Mouse (Mus musculus) frontal cortex, postnatal 14 days (tissue): ENCODE data around the gene Hsd17b11.
"Not testable (repeated sequence)": the region's sequence is repeated elsewhere in the genome, so short reads cannot be mapped to it uniquely, and the experiment has no call there.

ENCODE experiments used
- DNase-seq, 2 experiments: peaks; one replicate each; pipeline ENCODE4 v3.0.0; 2022; ENCODE audit warnings: low spot score in 2 of 2

Hsd17b11 gene

DNA sequence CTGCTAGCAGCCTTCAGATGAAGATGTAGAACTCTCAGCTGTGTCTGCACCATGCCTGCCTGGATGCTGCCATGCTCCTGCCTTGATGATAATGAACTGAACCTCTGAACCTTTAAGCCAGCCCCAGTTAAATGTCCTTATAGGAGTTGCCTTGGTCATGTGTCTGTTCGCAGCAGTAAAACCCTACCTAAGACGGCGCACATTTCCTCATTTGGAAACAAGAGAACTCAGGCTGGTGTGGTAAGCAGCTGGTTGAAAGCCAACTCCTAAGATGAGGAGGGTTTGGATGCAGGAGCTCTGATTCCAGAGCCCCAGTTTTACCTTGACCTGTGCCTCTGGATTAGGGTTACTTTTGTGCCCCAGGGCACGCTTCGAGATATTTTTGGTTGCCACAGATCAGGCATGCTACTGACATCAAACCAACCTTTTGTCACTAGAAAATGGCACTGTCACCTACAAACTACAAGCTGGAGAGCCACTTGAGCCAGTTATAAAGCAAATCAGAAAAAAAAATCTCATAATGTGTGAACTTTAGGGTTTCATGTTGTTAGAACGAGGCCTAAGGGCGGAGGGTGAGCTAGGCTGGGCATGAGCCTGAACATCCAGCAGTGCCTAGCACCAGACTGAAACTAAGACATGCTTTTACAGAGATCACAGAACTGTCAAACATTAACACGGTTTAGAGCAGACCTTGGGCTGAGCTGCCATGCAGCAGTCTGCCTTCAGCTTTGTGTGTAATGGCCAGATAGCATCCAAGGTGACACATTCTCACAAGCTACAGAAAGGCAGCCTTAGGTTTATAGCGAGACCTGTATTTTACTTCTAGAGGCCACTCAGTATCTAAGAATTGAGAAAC lies 40.8 kb downstream of the Hsd17b11 start:
- DNase-seq = no peak

GRCm38 (mm10) chr5:103977907-103978570 lies 43.7 kb downstream of the Hsd17b11 start:
- no peak for DNase-seq

GRCm38 (mm10) chr5:103977297-103977696 lies 44.4 kb downstream of the Hsd17b11 start, which contains the start of gene Hsd17b13:
Hsd17b13 (minus strand) TSS chr5:103977410.
- DNase-seq = no peak

DNA sequence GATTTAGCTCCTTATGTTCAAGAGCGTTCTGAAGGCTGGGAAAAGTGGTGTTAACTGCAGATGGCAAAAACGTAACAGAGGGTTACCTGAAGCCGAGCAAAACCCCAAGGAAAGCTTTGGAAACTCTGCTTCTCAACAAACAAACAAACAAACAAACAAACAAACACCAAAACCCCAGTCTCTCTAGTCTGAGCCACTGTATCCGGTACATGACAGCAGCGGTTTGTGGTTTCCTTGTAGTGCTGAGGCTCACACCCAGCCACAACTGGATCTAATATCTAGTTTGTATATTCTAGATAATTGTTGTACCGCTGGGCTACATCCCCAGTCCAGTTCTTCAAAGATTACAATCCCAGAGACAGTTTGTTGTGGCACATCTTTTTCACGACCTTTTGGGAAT lies 46.0 kb downstream of the Hsd17b11 start:
- DNase-seq = no peak

GRCm38 (mm10) chr5:103972801-103973200 lies 48.9 kb downstream of the Hsd17b11 start:
- DNase-seq = no peak

DNA sequence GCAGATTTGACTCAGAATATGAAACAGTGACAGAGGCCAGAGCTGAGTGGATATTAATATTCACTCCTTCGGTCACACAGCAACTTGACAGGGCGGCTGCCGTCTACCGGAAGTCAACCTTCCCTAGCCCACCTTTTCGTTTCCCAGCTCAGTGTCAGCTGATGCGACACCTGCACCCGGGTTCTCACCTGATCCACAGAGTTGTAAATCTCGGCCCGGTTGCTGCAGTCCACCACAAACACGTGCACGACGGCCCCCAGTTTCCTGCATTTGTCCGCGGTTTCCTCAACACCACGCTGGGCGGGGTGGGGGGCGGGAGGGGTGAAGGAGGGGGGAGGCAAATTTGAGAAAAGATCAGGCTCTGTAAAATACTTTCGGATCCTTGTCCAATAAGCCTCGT lies 49.3 kb downstream of the Hsd17b11 start:
- no peak for DNase-seq

GRCm38 (mm10) chr5:103971051-103971450 lies 50.7 kb downstream of the Hsd17b11 start:
- no peak for DNase-seq

DNA sequence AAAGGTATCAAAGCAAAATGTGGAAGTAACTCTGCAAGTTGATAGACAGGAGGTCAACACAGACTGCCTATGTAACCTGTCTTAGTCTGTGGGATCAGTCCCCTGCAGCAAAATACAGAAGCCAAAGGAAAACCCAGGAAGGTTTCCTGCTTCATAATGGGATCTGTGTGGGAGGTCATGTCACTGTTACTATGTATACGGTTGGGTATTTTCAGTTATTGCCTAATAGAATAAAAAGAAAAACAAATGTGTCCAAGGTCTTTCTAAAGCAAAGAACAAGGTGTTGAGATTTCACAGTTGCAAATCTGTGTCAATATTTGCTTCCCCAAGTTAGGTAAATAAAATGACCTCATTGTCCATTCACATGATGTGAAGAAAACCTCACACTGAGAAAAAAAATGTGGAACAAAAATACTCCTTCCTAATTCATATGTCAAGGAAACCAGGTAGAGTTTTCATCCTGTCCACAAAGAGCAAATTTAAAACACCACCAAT lies 58.7 kb downstream of the Hsd17b11 start:
- no peak for DNase-seq

DNA sequence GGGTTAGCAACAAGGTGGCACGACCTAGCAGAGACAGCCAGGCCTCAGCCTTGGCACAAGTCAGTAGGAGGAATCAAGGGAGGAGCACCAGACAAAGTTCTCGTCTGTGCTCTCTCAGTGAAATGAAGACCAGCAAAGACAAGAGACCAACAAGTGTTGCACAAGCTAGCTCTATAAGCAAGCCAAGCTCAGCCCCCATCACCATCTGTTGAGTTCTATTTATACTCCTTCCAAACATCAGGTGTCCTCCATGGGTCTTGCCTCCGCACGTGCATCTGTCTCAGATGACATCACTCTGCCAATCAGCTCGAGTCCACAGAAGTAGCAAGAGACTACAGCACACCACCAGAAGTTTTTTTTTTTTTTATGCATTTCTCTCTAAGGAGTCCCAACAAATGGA lies 67.1 kb downstream of the Hsd17b11 start:
- peak in 1 of 2 experiments; percentile 15 for DNase-seq

- DNase-seq = no peak
Observed at GRCm38 (mm10) chr5:103953135-103954083, 68.3 kb downstream of the Hsd17b11 start.

GRCm38 (mm10) chr5:103950138-103950537 lies 71.6 kb downstream of the Hsd17b11 start:
- not testable (repeated sequence) for DNase-seq

DNA sequence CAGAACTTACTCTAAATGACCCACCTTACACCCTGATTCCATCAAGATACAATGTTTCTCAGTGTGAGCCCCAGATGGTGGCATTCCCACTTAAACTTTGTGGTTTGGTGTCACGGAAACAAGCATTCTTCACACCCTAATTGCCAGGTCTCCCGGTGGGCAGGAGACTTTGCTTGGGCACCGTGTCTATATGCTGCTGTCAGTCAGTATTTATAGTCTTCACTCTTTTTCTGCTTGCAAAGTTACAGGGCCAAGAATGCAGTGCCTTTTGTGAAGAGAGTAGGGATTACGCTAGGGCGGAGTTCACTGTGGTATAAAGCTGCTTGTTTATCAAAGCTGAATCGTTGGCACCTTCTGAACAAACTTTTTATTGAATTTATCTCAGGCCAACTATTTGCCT lies 78.5 kb downstream of the Hsd17b11 start:
- no peak for DNase-seq

- DNase-seq = no peak
Observed at GRCm38 (mm10) chr5:103939856-103940255, 81.9 kb downstream of the Hsd17b11 start.
